Mouse (Mus musculus): ENCODE measurements around the gene Epha4.
A peak's percentile ranks its signal among the peaks of the same experiment; 100 is the strongest.

The Epha4 gene

DNA sequence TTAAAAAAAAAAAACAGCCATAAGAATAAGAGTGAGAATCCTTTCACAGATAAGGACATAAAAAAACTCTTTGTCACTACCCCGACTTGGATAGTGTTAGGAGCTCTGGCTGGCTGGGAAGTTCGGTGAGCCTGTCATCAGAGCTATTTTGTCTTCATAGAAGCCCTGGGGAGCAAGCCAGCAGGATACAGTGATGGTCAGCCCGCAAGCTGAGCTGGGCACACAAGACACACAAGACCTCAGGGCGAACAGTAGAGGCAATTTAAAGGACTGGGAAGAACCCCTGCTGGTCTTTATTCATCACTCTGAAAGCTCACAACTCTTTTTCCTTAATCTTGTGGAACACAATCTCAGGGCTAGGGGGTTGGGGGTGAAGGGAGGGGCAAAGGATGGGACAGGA is 73.5 kb downstream of the Epha4 start:
- DNase-seq, result no peak

DNA sequence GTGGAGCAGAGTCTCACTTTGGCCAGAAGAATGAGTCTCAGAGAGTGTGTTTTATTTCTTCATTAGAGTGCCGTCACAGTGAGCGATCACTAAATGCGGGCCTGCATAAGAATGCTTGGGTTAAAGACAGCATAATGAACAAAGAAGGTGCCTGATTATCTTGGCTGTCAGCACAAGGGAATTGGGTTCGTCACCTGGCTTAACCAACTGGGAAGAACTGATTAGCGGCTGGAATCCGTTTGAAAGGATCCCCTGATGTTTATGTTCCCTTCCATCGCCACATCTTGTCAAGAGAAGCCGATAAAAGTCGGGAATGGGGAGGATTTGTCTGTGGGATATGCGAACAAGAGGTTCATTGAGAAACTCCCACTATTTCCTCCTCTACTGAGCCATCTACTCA is 74.4 kb downstream of the Epha4 start:
- no peak for DNase-seq

DNA sequence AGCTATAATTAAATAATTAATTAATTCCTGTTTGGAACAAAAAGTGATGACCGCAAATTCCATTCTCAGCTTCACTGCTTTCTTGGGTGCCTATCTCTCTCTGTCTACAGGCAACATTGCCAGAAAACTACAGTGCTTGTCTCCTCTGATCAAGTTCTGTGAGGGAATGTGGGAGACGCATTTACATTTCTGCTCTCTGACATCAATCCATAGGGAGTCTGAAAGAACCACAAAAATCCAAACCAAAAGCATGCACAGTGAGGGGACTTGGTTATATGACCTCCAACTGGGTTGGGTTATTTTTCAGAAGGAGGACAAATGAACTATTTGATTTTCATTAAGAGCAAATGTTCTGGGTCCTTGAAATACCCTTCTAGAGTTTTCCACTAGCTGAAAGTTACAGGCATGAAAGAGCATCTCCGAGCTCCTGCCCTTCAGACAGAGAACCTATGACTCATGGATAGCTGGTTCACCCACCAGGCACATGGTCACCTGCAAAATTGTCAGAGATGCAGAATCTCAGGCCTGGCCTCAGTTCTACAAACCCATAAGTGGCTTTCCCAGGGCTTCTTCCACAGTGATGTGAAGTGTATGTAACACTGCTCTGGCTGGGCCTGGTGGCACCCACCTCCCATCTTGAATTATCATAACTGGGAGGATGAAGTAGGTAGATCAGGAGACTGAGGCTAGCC is 75.4 kb downstream of the Epha4 start:
- DNase-seq, result no peak

DNA sequence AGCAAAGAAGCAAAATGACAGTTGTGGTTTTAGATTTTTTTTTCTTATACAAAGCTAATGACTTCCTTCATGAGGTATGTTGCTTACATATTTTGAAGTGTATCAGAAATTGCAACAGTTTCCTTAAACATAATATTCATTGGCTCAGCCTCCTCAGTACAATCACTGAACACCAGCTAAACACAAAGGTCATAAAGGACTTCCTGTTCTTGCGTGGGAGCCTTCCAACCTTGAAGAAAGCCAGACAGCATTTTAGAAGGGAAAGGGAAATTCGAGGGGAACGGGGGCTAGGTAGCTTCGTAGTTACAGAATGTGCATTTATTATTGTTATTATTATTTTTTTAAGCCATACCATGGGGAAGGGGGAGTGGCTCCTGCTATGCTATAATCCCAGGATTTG is 76.2 kb downstream of the Epha4 start:
- DNase-seq, result no peak

DNA sequence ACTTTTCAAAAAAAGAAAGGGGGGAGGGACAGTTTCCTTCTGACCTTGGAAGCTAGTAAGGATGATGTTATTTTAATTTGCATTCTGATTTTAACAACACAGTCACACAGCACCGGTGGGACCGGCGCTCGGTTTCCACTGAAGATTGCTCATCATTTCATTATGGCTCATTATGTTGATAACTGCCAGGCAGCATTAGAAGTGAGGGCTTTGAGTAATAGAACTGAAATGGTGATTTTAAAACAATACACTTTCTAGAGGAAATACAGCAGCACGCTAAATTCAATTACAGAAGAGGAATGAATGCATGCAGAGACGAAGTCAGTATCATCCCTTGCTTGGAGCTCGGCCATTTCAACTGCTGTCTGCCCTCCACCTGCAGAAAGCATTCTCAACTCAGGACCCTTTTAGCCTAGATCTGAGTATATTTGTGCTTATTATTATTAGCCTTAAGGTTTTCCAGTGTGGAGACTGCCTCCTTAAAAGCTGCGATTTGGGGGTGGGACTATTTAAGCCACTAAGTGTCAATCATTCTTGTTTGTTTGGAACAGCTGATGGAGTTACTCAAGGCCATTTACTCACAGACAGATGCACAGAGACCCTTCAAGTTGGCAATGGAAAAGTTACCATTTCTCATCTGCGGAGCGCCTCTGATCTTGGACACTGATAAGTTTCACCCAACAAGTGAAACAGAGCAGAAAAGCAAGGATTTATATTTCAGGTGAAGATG is 76.8 kb downstream of the Epha4 start:
- no peak for DNase-seq

DNA sequence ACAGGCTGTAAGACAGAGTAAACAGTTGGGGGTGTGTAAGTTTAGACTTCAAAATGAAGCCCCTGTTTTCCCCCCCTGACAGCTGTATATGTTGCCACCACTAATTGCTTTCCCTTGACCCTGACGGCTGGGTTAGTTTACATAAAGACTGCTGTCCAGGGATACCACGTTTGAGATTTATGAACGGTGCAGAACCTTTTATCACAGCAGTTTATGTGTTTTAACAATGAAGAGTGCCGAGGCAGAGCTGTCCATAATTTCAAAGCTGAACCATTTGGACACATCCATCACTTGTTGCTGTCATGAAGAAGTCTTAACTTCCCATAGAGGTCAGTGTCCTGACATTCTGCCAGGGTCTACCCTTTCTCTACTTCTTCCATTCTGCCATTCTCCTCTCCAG is 79.8 kb downstream of the Epha4 start:
- DNase-seq, result no peak

DNA sequence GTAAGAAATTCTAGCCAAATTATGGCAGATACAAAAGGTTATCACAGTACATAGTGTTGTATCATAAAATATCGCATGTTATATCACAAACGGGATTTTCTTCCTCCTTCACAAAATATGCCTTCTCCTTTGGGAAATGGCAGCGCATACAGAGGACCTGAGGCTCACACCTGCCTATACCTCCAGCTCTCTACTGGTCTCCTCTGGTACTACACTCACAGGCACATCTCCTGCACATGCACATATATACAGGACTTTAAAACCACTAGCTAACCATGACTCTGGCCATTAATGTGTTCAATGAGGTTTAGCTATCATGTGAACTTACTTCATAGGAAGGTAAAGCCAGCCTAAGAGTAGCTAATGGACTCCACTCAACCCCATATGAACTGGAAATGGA is 81.7 kb downstream of the Epha4 start:
- no peak for DNase-seq

DNA sequence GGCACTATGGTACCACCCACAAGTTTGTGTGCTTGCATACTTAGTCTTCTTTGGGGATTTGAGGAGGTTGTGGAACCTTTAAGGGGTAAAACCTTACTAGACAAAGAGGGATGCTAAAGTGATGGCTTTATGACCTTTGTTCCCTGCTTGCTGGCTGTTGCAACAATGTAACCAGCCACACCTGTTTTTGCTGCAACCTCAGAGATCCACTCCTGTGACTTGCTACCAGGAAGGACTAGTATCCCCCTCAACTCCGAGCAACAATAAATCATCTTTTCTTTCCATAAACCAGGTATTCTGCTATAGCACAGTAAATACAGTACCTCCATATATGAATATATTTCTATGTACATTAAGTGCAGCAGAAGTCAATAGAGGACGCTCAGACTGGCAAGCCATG is 82.4 kb downstream of the Epha4 start:
- DNase-seq, result no peak

DNA sequence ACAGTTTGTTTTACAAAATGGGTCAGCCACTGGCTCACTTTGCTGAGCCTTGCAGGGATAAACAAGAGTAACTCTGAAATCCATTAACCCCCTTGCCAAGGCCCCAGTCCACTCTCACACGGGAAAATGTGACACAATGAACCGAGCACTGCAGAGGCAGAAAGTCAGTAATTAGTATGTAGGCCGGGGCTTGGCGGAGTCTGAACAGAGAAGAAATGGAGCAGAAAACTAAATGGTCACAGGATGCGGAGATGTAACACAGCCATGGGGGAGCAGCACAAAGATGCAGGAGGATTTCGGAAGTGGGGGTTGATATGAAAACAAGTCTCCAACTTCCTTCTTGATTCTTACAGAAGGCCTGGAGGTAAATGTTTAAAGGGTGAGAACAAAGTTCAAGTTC is 85.7 kb downstream of the Epha4 start:
- no peak for DNase-seq

DNA sequence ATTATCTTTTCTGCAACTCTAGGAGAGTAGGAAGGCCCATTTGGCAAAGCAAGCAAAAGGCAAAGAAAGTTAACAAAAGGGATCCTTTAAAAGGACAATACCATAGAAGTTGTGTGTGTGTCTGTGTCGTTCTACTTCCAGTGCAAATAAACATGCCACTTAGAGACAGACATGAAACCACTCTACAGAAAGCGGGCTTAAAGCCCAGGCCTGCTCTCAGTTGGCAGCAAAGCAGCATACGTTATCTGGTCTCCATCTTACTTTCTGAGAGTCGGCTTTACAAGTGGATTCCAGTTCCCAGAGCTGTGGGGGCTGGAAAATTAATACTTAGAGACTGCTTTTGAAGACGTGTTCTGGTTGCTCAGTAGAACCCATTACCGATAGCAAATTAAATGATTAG is 87.9 kb downstream of the Epha4 start:
- DNase-seq, result no peak

DNA sequence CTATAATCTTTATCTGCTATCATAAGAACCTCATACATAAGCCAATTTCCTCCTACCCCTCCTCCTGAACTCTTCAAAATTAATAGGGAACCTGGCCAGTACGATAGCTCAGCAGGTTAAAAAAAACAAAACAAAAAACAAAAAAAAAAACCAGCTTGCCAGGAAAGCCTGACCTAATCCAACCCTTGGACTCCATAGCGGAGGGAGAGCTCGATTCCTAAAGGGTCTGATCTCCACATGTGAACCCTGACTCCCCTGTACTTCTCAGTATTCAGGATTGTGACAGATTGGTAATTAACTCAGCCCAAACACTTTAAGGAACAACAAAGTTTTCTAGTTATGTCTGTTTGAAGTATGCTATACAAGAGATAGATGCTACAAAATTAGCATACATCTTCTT is 89.7 kb downstream of the Epha4 start:
- no peak for DNase-seq

DNA sequence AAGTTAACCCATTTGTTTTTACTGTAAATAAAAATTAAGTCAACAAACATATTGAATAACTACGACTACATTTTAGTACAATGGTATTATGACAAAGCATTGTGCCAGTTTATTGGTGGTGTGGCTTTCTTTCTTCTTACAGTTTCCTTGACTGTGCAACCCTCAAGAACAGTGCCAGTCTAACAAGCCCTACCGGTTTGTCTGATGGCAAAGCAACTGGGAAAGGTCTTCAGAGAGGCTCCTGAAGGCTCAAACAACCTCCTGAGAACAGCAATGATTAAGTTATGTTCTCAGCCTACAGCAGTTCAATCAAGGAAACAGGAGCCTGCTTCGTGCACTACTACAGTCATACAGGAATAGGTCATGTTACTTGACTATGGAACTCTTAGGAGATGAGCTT is 93.8 kb downstream of the Epha4 start:
- peak in 1 of 2 experiments; percentile 21 for DNase-seq

DNA sequence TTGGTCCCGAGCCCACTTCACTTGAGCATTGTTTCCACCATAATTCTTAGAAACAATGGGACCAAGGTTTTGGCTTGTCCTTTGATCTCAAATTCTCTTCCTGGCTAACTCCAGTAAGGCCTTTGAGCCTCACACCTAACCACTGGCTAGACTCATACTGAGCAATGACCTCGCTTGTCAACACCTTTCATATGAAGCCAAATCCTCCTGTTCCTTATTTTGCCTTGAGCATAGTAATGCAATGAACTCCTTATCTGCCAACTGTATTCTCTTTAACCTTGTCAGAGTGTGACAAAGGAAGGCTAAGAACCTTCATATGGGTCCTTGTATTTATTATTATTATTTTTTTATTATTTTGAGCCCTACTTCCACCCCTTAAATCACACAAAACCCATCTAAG is 94.5 kb downstream of the Epha4 start:
- DNase-seq, result no peak

DNA sequence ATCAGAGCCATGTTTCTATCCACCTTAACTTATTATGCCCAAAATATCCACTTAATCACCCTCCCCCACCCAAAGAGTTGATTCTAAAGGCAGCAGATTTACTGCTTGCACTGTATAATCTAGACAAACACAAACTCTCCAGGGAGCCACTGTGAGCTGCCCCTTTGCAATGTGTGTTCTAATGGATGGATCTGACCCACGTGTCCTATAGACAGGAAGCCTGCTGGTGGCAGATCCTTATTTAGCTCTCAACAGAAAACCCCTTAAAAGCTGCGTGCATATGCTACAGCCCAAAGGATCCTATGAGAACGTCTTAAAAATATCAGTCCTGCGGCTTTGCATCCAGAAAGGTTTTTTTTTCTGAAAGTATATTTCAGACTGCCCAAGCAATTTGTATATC is 98.0 kb downstream of the Epha4 start:
- DNase-seq, result no peak

DNA sequence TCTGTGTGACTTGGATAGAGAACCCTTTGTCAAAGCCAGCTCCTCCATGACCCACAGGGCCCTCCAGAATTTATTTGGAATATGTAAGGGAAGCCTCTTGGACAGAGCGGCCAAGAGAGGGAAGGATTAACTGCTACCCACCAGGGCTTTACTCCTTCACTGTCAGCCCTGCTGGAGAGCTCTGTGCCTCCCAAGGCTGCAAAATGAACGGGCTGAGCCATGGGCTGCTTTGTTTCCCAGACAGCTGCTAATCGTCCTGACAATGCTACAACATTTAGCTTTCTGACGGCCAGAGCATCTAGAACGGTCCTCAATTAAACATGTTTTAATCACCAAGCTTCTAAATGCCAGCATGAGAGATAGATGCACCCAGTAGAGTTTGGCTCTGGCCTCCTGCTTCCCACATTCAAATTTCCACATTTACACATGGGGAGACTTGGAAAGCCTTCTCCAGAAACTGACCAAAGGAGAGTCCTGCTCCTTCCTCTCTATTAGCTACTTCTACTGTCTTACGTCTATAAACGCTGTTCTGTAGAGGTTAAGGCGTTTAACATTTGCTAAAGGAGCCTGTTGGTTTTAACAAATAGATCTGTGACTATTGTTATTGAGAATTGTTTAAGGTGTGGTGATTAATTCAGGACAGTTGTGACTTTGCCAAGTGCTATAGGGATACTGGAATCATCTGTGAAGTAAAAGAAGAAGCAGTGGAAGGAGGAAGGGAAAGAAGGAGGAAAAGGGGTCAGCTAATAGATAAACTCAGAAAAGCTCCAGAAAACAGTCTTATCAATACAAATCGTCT is 101.8 kb downstream of the Epha4 start:
- DNase-seq, result no peak

DNA sequence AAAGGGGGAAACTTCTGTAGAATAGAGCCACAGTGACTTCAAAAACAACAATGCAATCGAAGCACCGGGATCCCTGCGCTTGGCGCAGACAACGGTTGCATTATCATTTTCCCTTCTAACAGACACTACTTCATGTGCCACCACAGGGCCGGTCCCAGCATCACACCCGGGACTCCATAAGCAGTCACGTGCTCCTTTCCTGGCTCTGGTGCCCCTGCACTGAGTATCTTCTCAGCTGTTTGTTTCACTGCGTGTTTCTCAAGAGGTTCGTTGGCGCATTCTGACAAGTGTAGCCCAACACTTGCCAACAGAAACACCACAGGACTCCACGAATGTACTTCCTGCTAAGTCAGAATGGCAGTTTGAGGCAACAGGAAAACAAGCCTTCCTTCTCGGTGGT is 102.6 kb downstream of the Epha4 start:
- DNase-seq, result peak in 1 of 2 experiments; percentile 4

DNA sequence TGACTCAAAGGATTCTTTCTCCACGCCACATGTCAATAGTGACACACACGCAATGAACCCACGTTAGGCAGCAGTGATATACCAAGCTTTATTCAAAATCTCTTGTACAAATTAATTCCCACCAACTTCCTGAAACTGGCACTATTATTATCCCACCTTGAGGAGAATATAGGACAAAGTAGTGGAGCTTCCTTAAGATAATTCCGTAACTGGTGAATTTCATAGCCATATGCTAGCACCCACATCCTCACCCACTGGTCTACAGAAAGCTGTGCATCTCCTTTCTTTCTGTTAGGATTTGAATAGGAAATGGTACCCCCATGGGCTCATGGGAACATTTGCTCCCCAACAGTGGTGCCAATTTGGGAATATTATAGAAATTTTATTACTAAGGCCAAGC is 103.7 kb downstream of the Epha4 start:
- DNase-seq, result no peak

DNA sequence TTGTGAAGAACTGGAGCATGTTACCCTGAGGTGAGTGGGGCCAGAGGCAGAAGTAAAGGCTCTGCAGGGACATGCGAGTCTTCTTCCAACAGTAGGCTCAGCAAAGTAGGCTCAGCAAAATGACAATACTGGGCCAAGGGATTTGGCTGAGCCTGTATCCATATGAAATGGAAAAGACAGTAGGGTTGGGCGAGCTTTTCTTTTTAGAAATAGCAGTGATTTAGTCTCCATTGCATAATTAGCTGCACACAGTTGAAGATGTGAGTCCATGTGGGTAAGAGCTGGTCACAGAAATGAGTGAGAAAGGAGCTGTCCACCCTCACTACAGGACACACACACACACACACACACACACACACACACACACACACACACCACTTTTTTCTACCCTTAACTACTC is 104.2 kb downstream of the Epha4 start:
- DNase-seq, result no peak

DNA sequence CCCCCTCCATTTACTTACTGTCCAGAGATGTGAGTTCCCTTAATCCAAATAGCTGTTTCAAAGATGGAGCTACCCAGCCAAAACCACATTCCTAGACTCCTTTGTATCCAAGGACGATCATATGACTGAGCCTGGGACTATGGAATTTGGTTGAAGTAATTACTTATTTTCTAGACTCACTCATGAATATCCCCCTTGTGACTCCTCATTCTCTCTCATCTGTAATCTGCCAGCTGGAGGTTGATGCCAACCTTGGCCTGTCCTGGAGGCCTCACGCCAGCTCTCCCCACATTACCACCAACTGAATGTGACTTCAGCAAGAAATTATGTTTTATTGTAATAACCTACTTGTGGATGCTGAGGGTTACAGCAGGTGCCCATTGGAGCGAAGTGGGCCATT is 104.7 kb downstream of the Epha4 start:
- DNase-seq, result no peak

DNA sequence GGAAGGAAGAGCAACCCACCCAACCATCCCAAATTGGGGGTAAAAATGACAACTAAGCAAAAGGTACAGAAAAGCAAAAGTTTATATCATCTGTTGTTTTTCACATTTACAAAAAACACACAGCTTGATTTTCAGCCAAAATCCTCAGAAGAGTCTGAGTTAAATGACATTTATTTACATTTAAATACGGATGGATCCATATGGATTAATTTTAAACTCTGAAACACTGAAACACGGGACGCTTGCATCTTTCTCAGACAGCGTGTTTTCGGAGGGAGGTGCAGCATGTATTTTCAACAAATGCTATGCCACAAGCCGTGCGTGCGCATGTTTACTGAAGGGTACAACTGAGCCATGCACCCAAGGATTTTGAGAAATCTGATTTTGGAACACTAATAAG is 105.4 kb downstream of the Epha4 start:
- no peak for DNase-seq

DNA sequence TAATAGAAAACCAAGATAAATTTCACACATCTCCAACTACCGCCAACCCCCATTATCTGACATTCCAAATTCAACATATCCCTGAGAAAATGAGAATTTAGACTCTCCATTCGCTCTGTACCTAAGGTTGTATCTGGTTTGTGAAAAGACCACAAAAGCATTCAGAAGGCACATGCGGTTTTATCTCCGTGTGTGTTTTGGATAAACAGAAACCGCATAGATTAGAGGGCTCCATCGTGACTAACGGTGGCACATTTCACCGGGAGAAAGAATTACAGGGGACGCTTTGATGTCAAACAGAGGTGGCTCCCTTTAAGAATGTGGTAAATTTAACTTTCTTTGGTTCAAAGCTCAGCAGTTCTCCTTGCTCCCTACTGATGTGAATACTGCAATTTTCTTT is 107.5 kb downstream of the Epha4 start:
- no peak for DNase-seq

DNA sequence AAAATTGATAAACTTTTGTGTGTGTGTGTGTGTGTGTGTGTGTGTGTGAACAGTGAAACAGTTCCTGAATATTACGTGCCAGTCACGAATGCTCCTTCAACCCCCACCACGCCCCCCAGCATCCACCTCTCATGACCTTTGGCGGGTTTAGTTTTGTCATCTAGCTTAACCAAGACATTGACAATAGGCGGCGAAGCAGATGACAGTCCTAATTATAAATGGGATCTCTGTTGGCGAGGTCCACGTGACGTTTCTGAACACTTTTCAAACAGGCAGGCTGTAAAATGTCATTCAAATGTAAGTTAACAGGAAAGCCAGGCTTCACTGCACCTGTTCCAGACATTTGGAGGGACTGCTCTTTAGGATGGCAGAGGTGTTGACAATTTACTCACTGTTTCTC is 108.3 kb downstream of the Epha4 start:
- DNase-seq, result no peak

DNA sequence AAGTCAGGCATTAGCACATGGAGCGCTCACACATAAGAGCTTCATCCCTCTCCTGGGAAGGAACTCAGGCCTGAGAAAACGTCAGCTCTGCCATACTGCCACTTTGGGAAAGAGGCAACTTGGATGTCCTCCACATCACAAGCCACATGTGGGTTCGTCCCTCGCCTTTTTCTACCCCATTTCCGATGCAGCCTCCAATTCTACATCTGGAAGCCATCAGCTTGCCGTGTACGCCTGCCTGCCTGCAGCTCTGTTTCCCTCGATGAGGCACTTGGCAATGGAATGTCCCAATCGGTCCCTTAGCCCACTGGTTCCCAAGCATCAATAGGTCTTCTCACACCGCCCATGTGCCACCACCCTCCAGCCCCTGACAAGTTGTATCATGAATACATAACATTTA is 110.4 kb downstream of the Epha4 start:
- no peak for DNase-seq

DNA sequence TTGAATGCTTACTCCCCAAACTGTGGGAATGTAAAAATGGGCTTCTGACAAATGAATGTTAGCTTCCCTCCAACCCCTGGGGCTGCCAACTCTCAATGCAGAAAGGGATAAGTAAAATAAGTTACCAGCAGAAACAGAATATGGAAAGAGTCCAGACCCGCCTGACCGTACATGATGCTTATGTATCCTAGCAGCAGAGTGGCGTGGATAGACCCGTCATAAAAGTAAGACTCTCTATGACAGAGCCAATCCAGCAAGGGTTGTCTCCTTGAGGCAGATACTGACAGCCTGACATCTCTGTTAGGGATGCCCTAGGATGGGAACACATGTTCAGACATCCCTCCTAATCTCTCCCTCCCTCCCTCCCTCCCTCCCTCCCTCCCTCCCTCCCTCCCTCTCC is 111.9 kb downstream of the Epha4 start:
- no peak for DNase-seq
